Mouse (Mus musculus): Measurements from ENCODE around the gene Lrrc15.

Gene Lrrc15

GRCm38 (mm10) chr16:30282844-30283495 lies at the start of gene Lrrc15:
Gene Lrrc15 (minus strand): TSS chr16:30283256.
- no peak for DNase-seq (ENCODE audit: extremely low read depth, low read depth)

- DNase-seq (ENCODE audit: extremely low read depth, low read depth) = peak; percentile 45
Measured at GRCm38 (mm10) chr16:30314236-30314635, 31.2 kb upstream of the Lrrc15 start.

GRCm38 (mm10) chr16:30310647-30311046 lies 27.6 kb upstream of the Lrrc15 start, which contains the start of gene Gp5:
Gene Gp5 (minus strand): TSS chr16:30310779.
- peak; percentile 85 for DNase-seq (ENCODE audit: extremely low read depth, low read depth)

- DNase-seq (ENCODE audit: extremely low read depth, low read depth) = no peak
Measured at GRCm38 (mm10) chr16:30310171-30310515, 27.1 kb upstream of the Lrrc15 start.

- peak; percentile 58 for DNase-seq (ENCODE audit: extremely low read depth, low read depth)
Measured at GRCm38 (mm10) chr16:30309395-30310170, 26.5 kb upstream of the Lrrc15 start.

- DNase-seq (ENCODE audit: extremely low read depth, low read depth) = no peak
Measured at GRCm38 (mm10) chr16:30308616-30309394, 25.7 kb upstream of the Lrrc15 start.

GRCm38 (mm10) chr16:30307961-30308615 lies 25.0 kb upstream of the Lrrc15 start:
- DNase-seq (ENCODE audit: extremely low read depth, low read depth) = no peak

GRCm38 (mm10) chr16:30307306-30307705 lies 24.2 kb upstream of the Lrrc15 start:
- DNase-seq (ENCODE audit: extremely low read depth, low read depth) = no peak

GRCm38 (mm10) chr16:30306102-30306501 lies 23.0 kb upstream of the Lrrc15 start:
- no peak for DNase-seq (ENCODE audit: extremely low read depth, low read depth)

GRCm38 (mm10) chr16:30304236-30304635 lies 21.2 kb upstream of the Lrrc15 start:
- DNase-seq (ENCODE audit: extremely low read depth, low read depth) = no peak

- no peak for DNase-seq (ENCODE audit: extremely low read depth, low read depth)
Measured at GRCm38 (mm10) chr16:30303411-30303810, 20.4 kb upstream of the Lrrc15 start.

- DNase-seq (ENCODE audit: extremely low read depth, low read depth) = peak; percentile 35
Measured at GRCm38 (mm10) chr16:30302686-30303085, 19.6 kb upstream of the Lrrc15 start.

GRCm38 (mm10) chr16:30299711-30300277 lies 16.7 kb upstream of the Lrrc15 start:
- no peak for DNase-seq (ENCODE audit: extremely low read depth, low read depth)

- DNase-seq (ENCODE audit: extremely low read depth, low read depth) = no peak
Measured at GRCm38 (mm10) chr16:30297450-30297849, 14.4 kb upstream of the Lrrc15 start.

GRCm38 (mm10) chr16:30296601-30297275 lies 13.7 kb upstream of the Lrrc15 start:
- DNase-seq (ENCODE audit: extremely low read depth, low read depth) = no peak

- DNase-seq (ENCODE audit: extremely low read depth, low read depth) = no peak
Measured at GRCm38 (mm10) chr16:30295106-30295505, 12.1 kb upstream of the Lrrc15 start.

- DNase-seq (ENCODE audit: extremely low read depth, low read depth) = no peak
Measured at GRCm38 (mm10) chr16:30290436-30290835, 7.4 kb upstream of the Lrrc15 start.

- DNase-seq (ENCODE audit: extremely low read depth, low read depth) = no peak
Measured at GRCm38 (mm10) chr16:30285701-30286100, 2.6 kb upstream of the Lrrc15 start.

- no peak for DNase-seq (ENCODE audit: extremely low read depth, low read depth)
Measured at GRCm38 (mm10) chr16:30283743-30284337, 784 bp upstream of the Lrrc15 start.

- DNase-seq (ENCODE audit: extremely low read depth, low read depth) = no peak
Measured at GRCm38 (mm10) chr16:30280676-30281297, 2.3 kb downstream of the Lrrc15 start.

All from MEL-GATA-1-ER (cell line).